Mouse (Mus musculus): ENCODE measurements around the gene Sbds.

Gene Sbds

DNA sequence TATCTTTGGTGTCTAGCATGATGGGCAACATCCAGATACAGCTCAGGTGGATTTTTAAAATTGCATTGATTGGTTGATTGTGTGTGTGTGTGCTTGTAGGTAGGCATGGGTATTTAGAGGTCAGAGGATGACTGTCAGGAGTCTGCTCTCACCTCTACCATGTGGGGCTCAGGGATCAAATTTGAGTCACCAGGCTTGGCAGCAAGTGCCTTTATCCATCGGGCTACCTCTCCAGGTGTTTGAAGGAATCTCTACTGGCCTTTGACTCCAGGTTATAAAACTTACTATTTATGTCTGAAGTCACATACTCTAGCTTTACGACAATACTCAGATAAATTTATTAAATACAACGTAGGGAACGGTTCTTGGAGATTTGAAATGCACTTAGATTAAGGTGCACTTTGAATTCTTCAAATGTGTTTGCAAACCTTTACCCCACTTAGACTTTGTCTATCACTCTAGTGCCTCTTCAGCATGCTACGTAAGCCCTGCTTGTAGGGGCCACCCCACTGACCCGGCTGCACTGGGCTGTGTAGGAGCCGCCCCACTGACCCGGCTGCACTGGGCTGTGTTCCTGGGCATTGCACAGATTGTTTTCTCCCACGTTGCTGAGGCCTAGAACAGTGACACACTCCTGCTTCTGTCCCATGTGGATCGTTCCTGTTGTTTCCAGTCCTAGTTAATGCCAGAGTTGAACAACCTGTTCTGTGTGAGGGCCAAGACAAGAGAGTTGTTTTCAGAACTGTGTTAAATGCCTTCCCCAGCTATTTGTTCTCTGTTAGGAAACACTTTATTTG is 54.9 kb downstream of the Sbds start:
- DNase-seq (ENCODE audit: low read depth, low spot score), result no peak

DNA sequence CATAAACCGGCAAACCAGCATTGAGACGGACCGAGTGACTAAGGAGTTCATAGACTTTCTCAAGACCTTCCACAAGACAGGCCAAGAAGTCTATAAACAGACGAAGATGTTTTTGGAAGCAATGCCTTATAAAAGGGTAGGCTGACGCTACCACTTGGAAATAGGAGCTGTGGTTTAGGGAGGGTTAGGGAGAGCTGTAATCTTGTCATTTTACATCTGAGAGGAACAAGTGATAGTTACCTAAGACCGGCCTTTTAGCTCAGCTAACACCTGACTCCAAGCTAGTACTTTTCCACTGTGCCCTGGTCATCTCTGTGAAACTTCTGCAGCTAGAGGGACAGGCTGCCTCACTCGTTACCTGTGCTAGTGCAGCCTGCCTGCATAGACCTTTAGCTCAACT is 57.3 kb downstream of the Sbds start:
- no peak for DNase-seq (ENCODE audit: low read depth, low spot score)

DNA sequence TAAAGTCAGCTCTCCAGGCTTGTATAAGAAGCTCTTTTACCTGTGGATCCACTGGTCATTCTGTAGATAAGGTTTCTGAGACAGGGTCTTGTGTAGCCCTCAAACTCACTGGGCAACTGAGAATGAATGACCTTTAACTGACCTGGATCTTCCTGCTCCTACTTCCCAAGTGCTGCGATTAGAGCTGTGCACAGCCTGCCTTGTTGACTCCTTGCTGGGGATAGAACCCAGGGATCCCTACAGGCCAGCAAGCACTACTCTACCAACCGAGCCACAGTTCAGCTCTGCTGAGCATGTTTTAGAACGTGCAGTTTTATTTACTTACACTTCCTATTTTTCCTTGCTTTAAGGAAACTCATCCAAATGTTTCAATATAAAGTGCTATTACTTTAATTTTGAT is 57.9 kb downstream of the Sbds start:
- DNase-seq (ENCODE audit: low read depth, low spot score), result no peak

- DNase-seq (ENCODE audit: low read depth, low spot score), result no peak
Observed at GRCm38 (mm10) chr5:130196307-130196706, 59.0 kb downstream of the Sbds start.

All from 3T3-L1 (cell line).